Mouse (Mus musculus): ENCODE measurements at regions not wholly inside any gene's neighbourhood (a gene's known extent, or its start where the extent isn't known, plus 50 kb on each side); places are given as distances from the start of the nearest gene placed in this dataset.

- DNase-seq = peak; percentile 36
- Histone ChIP-seq H3K27me3 (ENCODE audit: insufficient read depth, low read length) (no peaks in the 10 kb centered on the region), H3K27ac (ENCODE audit: low read depth) (no peak overlapping the region), H3K4me2 (ENCODE audit: low read depth, low read length) (no peak overlapping the region), H3K4me1 (ENCODE audit: insufficient read depth) (no peaks in the 10 kb centered on the region), H3K9ac (replicated peaks) (no peak overlapping the region), H3K9me3 (ENCODE audit: low read length) (no peaks in the 10 kb centered on the region), H3K4me3 (ENCODE audit: low read depth, low read length) (no peak overlapping the region), H3K36me3 (replicated peaks; ENCODE audit: insufficient read depth, low read length) (no peaks in the 10 kb centered on the region)
- no peak for ATAC-seq
- TF ChIP-seq CTCF (IDR thresholded peaks at IDR 0.05; ENCODE audit: low read depth) (peak; percentile 68), EP300 (IDR thresholded peaks at IDR 0.05; ENCODE audit: low read depth) (no peak)
- 23% methylated on average over 4 of the region's 4 CpGs for WGBS (ENCODE audit: insufficient replicate concordance)
Measured at GRCm38 (mm10) chrX:51913247-51913646, 59.3 kb downstream of the 1700080O16Rik start.

- H3K36me3 ChIP-seq (replicated peaks; ENCODE audit: insufficient read depth, low read length) = no peaks in the 10 kb centered on the region
- H3K4me3 ChIP-seq (ENCODE audit: low read depth, low read length) = no peak overlapping the region
- H3K27me3 ChIP-seq (ENCODE audit: insufficient read depth, low read length) = no peaks in the 10 kb centered on the region
- WGBS (ENCODE audit: insufficient replicate concordance) = 36% methylated on average over 1 of the region's 1 CpGs
- TF ChIP-seq EP300 (IDR thresholded peaks at IDR 0.05; ENCODE audit: low read depth) = no peak
- TF ChIP-seq CTCF (IDR thresholded peaks at IDR 0.05; ENCODE audit: low read depth) = no peak
- no peaks in the 10 kb centered on the region for H3K4me1 ChIP-seq (ENCODE audit: insufficient read depth)
- H3K9ac ChIP-seq (replicated peaks) = no peak overlapping the region
- H3K4me2 ChIP-seq (ENCODE audit: low read depth, low read length) = no peak overlapping the region
- ATAC-seq = no peak
- no peak for DNase-seq
- H3K9me3 ChIP-seq (ENCODE audit: low read length) = no peaks in the 10 kb centered on the region
- H3K27ac ChIP-seq (ENCODE audit: low read depth) = no peak overlapping the region
Measured at GRCm38 (mm10) chrX:51911566-51911965, 61.0 kb downstream of the 1700080O16Rik start.

GRCm38 (mm10) chrX:51910576-51910975 lies 62.0 kb downstream of the 1700080O16Rik start:
- H3K4me2 ChIP-seq (ENCODE audit: low read depth, low read length) = no peak overlapping the region
- WGBS (ENCODE audit: insufficient replicate concordance) = 23% methylated on average over 1 of the region's 1 CpGs
- no peak for ATAC-seq
- H3K27ac ChIP-seq (ENCODE audit: low read depth) = no peak overlapping the region
- no peaks in the 10 kb centered on the region for H3K4me1 ChIP-seq (ENCODE audit: insufficient read depth)
- no peak overlapping the region for H3K4me3 ChIP-seq (ENCODE audit: low read depth, low read length)
- DNase-seq = no peak
- no peak for TF ChIP-seq CTCF (IDR thresholded peaks at IDR 0.05; ENCODE audit: low read depth)
- no peak for TF ChIP-seq EP300 (IDR thresholded peaks at IDR 0.05; ENCODE audit: low read depth)
- no peaks in the 10 kb centered on the region for H3K9me3 ChIP-seq (ENCODE audit: low read length)
- no peaks in the 10 kb centered on the region for H3K36me3 ChIP-seq (replicated peaks; ENCODE audit: insufficient read depth, low read length)
- no peak overlapping the region for H3K9ac ChIP-seq (replicated peaks)
- H3K27me3 ChIP-seq (ENCODE audit: insufficient read depth, low read length) = no peaks in the 10 kb centered on the region

- no peak for TF ChIP-seq EP300 (IDR thresholded peaks at IDR 0.05; ENCODE audit: low read depth)
- TF ChIP-seq CTCF (IDR thresholded peaks at IDR 0.05; ENCODE audit: low read depth) = no peak
- no peaks in the 10 kb centered on the region for H3K36me3 ChIP-seq (replicated peaks; ENCODE audit: insufficient read depth, low read length)
- no peaks in the 10 kb centered on the region; the same call in 1 of the 2 replicates for H3K9me3 ChIP-seq (ENCODE audit: low read length)
- H3K4me3 ChIP-seq (ENCODE audit: low read depth, low read length) = no peak overlapping the region
- 54% methylated on average over 4 of the region's 4 CpGs for WGBS (ENCODE audit: insufficient replicate concordance)
- no peak for DNase-seq
- no peak for ATAC-seq
- H3K4me1 ChIP-seq (ENCODE audit: insufficient read depth) = no peaks in the 10 kb centered on the region
- H3K9ac ChIP-seq (replicated peaks) = no peak overlapping the region
- H3K27ac ChIP-seq (ENCODE audit: low read depth) = no peak overlapping the region
- no peaks in the 10 kb centered on the region for H3K27me3 ChIP-seq (ENCODE audit: insufficient read depth, low read length)
- no peak overlapping the region for H3K4me2 ChIP-seq (ENCODE audit: low read depth, low read length)
Measured at GRCm38 (mm10) chrX:51898445-51898844, 74.1 kb downstream of the 1700080O16Rik start.

GRCm38 (mm10) chrX:51897059-51897458 lies 75.5 kb downstream of the 1700080O16Rik start:
- WGBS (ENCODE audit: insufficient replicate concordance) = 40% methylated on average over 5 of the region's 5 CpGs
- TF ChIP-seq CTCF (IDR thresholded peaks at IDR 0.05; ENCODE audit: low read depth) (no peak), EP300 (IDR thresholded peaks at IDR 0.05; ENCODE audit: low read depth) (no peak)

GRCm38 (mm10) chrX:51895646-51896190 lies 76.9 kb downstream of the 1700080O16Rik start:
- Histone ChIP-seq H3K9ac (replicated peaks) (no peak overlapping the region), H3K4me3 (ENCODE audit: low read depth, low read length) (no peak overlapping the region), H3K9me3 (ENCODE audit: low read length) (no peaks in the 10 kb centered on the region; the same call in 1 of the 2 replicates), H3K36me3 (replicated peaks; ENCODE audit: insufficient read depth, low read length) (no peaks in the 10 kb centered on the region), H3K27me3 (ENCODE audit: insufficient read depth, low read length) (no peaks in the 10 kb centered on the region), H3K27ac (ENCODE audit: low read depth) (no peak overlapping the region), H3K4me2 (ENCODE audit: low read depth, low read length) (no peak overlapping the region), H3K4me1 (ENCODE audit: insufficient read depth) (no peaks in the 10 kb centered on the region)
- no peak for ATAC-seq
- DNase-seq = peak; percentile 14
- WGBS (ENCODE audit: insufficient replicate concordance) = 57% methylated on average over 10 of the region's 10 CpGs
- TF ChIP-seq CTCF (IDR thresholded peaks at IDR 0.05; ENCODE audit: low read depth) (no peak; the same call in none of the 2 replicates), EP300 (IDR thresholded peaks at IDR 0.05; ENCODE audit: low read depth) (no peak)

More at GRCm38 (mm10) chrX:51897059-51897458, 75.5 kb downstream of the 1700080O16Rik start:
- Histone ChIP-seq H3K4me1 (ENCODE audit: insufficient read depth) (no peaks in the 10 kb centered on the region), H3K9ac (replicated peaks) (no peak overlapping the region), H3K27me3 (ENCODE audit: insufficient read depth, low read length) (no peaks in the 10 kb centered on the region), H3K27ac (ENCODE audit: low read depth) (no peak overlapping the region), H3K9me3 (ENCODE audit: low read length) (no peaks in the 10 kb centered on the region; the same call in 1 of the 2 replicates), H3K4me2 (ENCODE audit: low read depth, low read length) (no peak overlapping the region), H3K4me3 (ENCODE audit: low read depth, low read length) (no peak overlapping the region), H3K36me3 (replicated peaks; ENCODE audit: insufficient read depth, low read length) (no peaks in the 10 kb centered on the region)
- DNase-seq (no peak), ATAC-seq (no peak)
